Mouse (Mus musculus) E14TG2a.4 (cell line): ENCODE measurements around the gene Aplp2.

Experiments used
- CTCF ChIP-seq: conservative IDR thresholded peaks from 2 replicates; pipeline ENCODE4 v1.5.1; 2014; ENCODE audit warnings: low read length
- POU5F1 ChIP-seq: IDR thresholded peaks from 2 replicates; pipeline ENCODE4 v1.6.1; 2014; ENCODE audit warnings: low read length, borderline replicate concordance

DNA sequence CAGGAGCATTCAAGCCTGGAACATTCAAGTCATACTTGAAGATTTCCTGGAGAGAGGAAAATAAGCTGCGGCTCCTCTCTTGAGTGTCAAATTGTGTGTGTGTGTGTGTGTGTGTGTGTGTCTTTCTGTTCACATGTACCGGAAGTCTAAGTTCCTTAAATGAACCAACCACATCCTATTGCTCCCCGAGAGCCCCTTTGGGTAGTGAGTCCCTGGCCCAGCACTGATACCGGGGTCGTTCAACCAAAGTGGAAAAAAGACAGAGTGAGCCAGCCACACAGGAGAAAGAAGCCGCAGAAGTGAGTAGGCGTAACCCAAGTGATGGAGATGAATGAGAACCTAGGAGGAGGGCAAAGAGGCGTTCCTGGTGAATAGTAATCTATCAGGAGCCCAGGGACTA lies 81.7 kb downstream of the Aplp2 start:
- TF ChIP-seq CTCF (no peak), POU5F1 (no peak)
